Mouse (Mus musculus): ENCODE data around the gene Brpf1.

Gene Brpf1

GRCm38 (mm10) chr6:113353696-113354095, 46.8 kb downstream of the Brpf1 start:
- DNase-seq (ENCODE audit: low spot score in 2 of 2) = no peak

- no peak for DNase-seq (ENCODE audit: low spot score in 2 of 2)
Observed at GRCm38 (mm10) chr6:113361476-113361875, 54.5 kb downstream of the Brpf1 start.

GRCm38 (mm10) chr6:113362241-113362640, 55.3 kb downstream of the Brpf1 start:
- no peak for DNase-seq (ENCODE audit: low spot score in 2 of 2)

GRCm38 (mm10) chr6:113364518-113365135, 57.7 kb downstream of the Brpf1 start:
- DNase-seq (ENCODE audit: low spot score in 2 of 2) = no peak

GRCm38 (mm10) chr6:113366639-113367038, 59.7 kb downstream of the Brpf1 start:
- no peak for DNase-seq (ENCODE audit: low spot score in 2 of 2)

GRCm38 (mm10) chr6:113367574-113367973, 60.6 kb downstream of the Brpf1 start:
- DNase-seq (ENCODE audit: low spot score in 2 of 2) = no peak

GRCm38 (mm10) chr6:113368124-113368523, 61.2 kb downstream of the Brpf1 start:
- DNase-seq (ENCODE audit: low spot score in 2 of 2) = no peak

GRCm38 (mm10) chr6:113368577-113368976, 61.6 kb downstream of the Brpf1 start:
- no peak for DNase-seq (ENCODE audit: low spot score in 2 of 2)

GRCm38 (mm10) chr6:113370194-113370929, 63.4 kb downstream of the Brpf1 start:
- no peak for DNase-seq (ENCODE audit: low spot score in 2 of 2)

GRCm38 (mm10) chr6:113373491-113373890, 66.6 kb downstream of the Brpf1 start:
- no peak for DNase-seq (ENCODE audit: low spot score in 2 of 2)
